Mouse (Mus musculus) heart, adult 9 months (tissue): ENCODE measurements around the gene Rps6kb1.

Experiments
- DNase-seq, 2 experiments: peaks; one replicate each; pipeline ENCODE4 v3.0.0; 2022; ENCODE audit warnings: low spot score in 2 of 2

Gene Rps6kb1

DNA sequence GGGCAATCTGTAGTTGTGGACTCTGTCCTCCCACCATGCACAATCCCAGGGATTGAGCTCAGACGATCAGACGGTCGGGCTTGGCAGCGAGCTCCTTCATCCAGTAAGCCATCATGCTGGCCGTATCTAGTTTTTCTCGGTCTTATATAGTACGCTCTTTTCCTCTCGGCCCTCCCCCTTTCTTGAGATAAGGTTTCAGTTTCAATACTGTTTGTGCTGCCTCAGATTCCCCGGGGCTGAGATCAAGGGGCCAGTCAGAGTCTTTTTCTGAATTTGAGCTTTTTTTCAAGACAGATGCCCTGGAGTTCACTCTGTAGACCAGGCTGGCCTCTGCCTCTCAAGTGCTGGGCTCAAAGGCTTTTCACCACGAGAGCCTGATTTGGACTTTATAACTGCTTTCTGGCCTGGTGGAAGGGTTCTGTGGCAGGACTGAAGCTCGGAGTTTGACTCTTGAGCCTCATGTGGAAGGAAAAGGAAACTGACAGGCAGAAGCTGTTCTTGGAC lies 36.7 kb upstream of the Rps6kb1 start:
- DNase-seq = peak; percentile 72 to 75

DNA sequence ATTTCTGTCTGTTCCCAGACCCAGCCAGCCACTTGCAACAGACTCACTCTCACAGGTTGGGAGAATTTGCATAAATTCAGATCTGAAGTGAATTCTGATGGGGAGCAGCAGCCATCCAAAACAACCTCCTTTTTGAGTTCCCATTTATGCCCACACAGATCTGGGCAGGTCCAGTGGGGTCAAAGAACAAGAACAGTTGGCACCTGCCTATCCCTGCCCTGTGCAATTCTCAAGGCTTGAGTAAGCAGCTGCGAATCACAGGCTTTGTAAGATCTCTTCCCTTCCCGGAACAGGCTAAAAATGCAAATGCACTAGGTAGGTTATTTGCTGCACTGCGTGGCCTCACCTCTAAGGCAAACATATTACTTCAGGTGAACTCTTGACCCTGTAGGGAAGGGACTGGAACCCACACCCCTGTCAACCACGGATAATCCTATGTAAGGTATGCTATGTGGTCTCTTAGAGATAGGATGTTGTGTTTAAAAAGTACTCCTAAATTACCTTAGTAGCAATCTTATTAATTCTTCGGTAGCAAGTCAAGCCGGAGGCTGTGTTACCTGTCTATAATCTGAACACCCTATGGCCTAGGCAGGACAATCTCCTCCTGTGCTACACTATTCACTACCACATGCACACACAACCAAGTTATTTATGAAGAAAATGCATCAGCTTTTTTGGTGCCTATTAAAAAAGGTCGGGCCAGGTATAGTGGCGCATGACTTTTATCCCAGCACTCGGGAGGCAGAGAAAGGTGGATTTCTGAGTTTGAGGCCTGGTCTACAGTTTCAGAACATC lies 35.9 kb upstream of the Rps6kb1 start:
- no peak for DNase-seq

DNA sequence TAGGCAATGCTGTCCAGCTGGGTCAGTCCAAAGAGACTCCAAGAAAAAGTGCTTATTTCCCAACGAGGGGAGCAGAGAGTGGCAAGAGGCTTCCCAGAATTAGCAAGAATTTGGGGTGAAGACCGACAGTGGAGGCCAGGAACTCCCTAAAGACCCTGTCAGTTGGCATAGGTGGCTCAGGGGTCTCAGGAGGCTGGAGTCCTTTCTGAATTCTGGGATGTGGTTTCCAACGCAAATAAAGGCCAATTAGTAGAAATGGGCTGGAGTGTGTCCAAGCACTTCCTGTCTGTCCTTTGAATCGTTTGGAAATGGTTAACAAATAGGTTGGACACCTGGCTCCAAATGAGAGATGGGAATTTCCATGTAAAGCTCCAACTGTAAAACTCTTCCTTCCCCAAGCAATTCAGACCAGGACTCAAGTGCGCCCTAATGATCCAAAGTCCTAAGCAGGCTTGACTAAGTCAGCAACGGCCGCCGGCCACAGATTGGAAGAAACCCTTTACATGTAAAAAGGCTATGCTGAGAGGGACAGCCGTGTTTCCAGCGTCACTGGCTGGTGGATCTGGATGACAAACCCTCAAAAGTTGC lies 35.2 kb upstream of the Rps6kb1 start:
- no peak for DNase-seq

DNA sequence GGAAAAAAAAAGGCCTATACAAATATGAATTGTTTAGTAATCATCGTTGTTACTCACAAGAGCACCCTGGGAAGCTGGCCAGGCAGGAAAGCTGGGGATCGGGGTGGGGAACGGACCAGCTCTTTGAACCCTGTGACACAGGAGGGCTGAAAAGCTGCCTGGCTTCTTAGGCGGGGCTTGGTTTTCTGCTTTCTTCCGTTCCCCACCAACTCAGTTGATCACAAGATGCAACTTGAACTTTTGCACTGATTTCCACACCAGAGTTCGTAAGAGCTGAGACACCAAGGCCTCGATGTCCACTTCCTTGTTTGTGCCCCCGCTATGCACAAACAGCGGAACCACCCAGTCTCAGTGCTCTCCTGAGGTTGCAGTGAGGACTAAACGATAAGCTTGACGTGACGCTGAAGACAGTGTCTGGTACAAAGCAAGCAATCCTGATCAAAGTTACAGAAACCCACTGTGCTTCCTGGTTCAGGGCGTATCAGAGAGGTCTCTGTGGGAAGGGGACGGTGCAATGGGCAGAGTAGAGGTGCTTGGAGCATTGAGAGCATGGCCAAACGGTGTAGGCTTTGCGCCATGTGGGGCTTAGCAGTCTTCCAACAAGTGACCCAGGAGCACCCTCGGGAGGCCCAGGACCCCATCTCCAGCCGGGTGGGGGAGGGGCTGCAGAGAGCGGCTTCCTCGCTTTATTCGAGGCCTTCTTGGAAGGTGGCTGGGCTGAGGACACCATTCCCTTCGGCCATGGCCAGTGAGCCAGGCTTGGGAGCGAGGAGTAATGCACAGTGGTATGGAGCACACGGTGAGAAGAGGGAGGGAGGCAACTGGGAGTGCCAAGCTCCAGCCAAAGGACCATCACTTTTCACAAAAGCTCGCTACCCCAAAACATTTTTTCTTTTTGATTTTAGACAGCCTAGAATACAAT lies 34.5 kb upstream of the Rps6kb1 start:
- peak; percentile 77 to 83 for DNase-seq

DNA sequence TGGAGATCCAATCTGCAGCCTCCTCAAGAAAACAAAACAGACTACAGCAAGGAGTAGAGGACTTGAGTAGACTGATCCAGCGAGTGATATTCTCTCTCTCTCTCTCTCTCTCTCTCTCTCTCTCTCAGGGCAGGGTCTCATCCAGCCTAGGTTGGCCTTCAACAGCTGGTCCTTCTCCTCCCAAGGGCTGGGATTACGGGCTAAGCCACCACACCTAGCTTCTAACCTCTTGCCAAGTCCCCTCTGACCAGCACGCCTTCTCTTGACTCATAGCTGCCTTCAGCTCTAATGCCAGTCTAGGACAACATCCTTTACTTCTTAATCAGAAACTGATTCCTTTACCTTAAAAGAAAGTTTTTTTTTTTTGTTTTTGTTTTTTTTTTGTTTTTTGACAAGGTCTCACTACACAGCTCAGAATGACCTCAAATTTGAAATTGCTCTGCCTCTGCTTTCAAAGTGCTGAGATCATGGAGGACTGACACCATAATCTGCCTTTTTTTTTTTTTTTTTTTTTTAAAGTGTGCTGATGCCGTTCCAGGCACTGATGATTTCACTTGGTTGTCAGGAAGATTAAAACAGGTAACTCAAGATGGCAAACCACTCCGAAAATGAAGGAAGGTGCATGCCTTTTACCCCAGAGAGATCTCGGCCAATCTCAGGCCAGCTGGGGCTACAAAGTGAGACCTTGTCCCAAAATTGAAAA lies 33.7 kb upstream of the Rps6kb1 start:
- DNase-seq = no peak

- peak; percentile 64 to 81 for DNase-seq
These were observed 32.6 kb upstream of the Rps6kb1 start for GRCm38 (mm10) chr11:86577231-86577630.

- no peak for DNase-seq
These were observed 31.2 kb upstream of the Rps6kb1 start for GRCm38 (mm10) chr11:86575632-86576378.

GRCm38 (mm10) chr11:86574408-86574807 lies 29.8 kb upstream of the Rps6kb1 start:
- no peak for DNase-seq

GRCm38 (mm10) chr11:86573646-86574231 lies 29.1 kb upstream of the Rps6kb1 start:
- no peak for DNase-seq

DNA sequence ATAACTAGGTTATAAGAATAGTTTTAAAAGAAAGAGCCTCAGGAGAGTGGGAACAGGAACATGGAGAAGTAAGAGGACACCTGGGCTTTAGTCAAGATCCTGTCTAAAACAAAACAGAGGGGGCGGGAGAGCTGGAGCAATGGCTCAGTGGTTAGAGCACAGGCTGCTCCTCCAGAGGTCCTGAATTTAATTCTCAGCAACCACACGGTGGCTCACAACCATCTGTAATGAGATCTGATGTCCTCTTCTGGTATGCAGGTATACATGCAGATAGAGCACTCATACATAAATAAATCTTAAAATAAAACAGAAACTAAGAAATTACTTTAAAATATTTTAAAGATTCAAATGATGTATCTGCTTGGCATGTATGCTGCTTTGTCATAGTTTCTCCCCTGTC lies 28.0 kb upstream of the Rps6kb1 start:
- no peak for DNase-seq

DNA sequence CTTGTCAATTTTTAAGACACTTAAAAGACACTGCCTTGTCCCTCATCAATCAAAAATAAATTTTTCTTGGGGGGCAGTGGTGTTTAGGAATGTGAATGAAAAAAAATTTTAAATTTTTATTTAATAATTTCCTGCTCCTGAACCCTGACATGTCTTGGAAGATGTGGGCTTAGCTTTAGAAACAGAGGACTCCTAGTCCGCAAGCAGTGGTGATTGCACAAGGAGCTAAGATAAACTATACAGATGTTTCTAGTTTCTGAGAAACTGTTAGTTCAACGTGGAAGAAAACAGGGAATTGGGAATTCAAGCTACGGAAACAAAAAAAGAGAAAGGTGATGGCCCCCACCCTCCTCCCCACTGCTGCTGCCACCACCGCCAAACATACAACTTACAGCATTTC lies 27.3 kb upstream of the Rps6kb1 start:
- no peak for DNase-seq

GRCm38 (mm10) chr11:86571047-86571855 lies 26.6 kb upstream of the Rps6kb1 start:
- no peak for DNase-seq

GRCm38 (mm10) chr11:86570261-86570746 lies 25.7 kb upstream of the Rps6kb1 start:
- no peak for DNase-seq

GRCm38 (mm10) chr11:86568425-86568824 lies 23.8 kb upstream of the Rps6kb1 start:
- DNase-seq = no peak

DNA sequence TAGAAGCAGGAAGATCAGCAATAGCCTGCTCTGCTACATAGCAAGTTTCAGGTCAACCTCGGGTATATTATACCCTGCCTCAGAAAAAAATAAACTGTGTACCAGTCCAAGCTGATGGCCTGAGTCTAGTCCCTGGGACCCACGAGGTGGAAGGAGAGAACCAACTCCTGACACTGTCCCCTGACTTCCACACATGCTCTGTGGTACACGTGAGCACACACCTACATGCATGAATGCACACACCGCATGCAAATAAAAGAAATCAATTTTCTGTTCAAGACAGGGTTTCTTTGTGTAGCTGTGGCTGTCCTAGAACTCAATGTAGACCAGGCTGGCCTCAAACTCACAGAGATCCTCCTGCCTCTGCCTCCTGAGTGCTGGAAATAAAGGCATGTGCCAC lies 13.7 kb upstream of the Rps6kb1 start:
- DNase-seq = no peak

GRCm38 (mm10) chr11:86553525-86553924 lies 8.9 kb upstream of the Rps6kb1 start:
- DNase-seq = no peak

DNA sequence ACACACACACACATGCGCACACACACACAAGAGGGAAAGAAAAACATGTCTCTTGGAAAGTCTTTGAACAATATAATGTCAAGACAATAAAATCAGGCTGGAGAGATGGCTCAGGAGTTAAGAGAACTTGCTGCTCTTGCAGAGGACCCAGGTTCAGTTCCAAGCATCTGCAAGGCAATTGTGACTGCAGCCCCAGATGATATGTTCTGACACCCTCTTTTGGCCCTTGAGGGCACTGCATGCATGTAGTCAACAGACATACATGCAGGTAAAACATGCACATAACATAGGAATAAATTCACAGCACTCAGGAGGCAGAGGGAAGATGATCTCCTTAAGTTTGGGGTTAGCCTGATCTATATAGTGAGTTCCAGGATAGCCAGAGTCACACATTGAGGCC lies 2.8 kb upstream of the Rps6kb1 start:
- no peak for DNase-seq

GRCm38 (mm10) chr11:86545556-86545955 lies 951 bp upstream of the Rps6kb1 start:
- DNase-seq = no peak

GRCm38 (mm10) chr11:86543960-86544638 lies 506 bp downstream of the Rps6kb1 start:
- no peak for DNase-seq
